Mouse (Mus musculus): ENCODE data around the gene Rtn1.
"Not testable (repeated sequence)": the region's sequence is repeated elsewhere in the genome, so short reads cannot be mapped to it uniquely, and the experiment has no call there.

Rtn1 gene

GRCm38 (mm10) chr12:72324210-72324871 is 84.5 kb downstream of the Rtn1 start:
- in situ Hi-C loops (cut with MboI, MseI) = no loop called here

DNA sequence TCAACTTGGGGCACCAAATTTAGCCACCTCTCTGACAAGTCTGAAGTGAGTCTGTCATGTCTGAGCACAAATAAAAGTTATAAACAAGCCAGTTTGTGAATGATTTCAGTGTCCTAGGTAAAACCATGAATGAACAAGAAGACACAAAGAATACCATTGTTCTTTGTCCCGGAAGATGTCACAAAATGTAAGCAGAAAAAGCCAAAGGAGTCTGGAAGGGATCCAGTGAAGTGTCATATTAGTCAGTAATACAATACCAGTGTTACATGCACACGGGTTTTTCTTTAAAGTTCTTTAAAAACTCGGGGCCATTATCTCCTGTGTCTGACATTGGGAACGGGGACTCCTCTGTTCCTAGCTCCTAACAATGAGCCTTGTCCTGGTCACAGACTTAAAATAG is 85.1 kb downstream of the Rtn1 start:
- in situ Hi-C loops (cut with MboI, MseI) = no loop called here

GRCm38 (mm10) chr12:72315732-72316465 is 93.0 kb downstream of the Rtn1 start:
- in situ Hi-C loops (cut with MboI, MseI) = no loop called here

GRCm38 (mm10) chr12:72310818-72311217 is 98.0 kb downstream of the Rtn1 start:
- in situ Hi-C loops (cut with MboI, MseI) = no loop called here

GRCm38 (mm10) chr12:72308506-72308905 is 100.3 kb downstream of the Rtn1 start:
- in situ Hi-C loops (cut with MboI, MseI) = no loop called here

GRCm38 (mm10) chr12:72306281-72306680 is 102.6 kb downstream of the Rtn1 start:
- in situ Hi-C loops (cut with MboI, MseI) = no loop called here

DNA sequence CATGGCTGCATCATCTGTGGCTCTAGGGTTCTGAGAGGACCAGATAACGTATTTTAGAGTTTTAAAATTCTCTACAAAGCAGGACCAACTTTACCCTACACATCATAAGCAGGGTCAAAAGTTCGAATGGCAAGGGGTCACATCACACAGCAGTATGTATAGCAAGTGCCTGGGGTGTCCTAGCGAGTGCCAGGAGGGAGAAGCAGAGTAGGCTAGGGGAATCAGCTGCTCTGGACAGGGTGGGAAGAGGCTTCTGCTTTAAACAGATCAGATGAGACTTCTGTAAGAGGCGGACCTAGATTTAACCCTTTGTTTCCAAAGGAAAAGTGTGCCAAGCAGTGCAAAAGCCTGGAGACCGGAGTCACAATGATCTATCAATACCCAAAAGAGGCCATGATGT is 103.4 kb downstream of the Rtn1 start:
- in situ Hi-C loops (cut with MboI, MseI) = no loop called here

DNA sequence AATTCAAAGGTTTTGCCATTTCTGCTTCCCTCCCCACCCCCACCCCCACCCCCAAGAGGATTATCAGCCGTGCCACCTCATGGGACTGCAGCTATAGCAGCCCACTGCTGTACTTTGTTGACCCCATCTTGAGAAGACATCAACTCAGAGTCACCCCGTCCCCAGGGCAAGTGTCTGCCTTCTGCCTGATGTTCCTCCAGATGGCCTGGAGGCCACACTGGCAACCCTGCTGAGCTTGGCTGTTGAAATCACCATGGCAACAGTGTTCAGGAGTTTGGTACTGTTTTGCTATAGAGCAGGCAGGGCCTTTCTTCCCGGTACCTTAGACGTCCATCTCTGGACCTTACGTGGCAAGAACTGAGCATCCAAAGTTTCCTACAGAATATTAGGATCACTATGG is 103.9 kb downstream of the Rtn1 start:
- in situ Hi-C loops (cut with MboI, MseI) = no loop called here

DNA sequence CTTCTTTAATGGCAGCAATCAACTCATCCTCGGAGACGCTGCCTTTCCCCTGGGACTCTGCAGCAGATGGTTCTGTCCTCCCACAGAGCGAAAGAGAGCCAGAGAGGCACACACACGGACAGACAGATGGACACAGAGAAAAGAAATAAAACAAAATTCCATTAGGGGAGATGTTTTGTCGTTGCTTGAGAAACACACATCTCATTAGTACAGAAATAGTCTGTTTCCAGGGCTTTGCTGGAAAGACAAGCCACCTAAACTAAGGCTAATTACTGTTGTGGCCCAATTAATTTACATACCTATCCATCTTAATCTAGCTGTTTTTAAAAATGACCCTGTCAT is 104.5 kb downstream of the Rtn1 start:
- in situ Hi-C loops (cut with MboI, MseI) = no loop called here

GRCm38 (mm10) chr12:72303624-72304346 is 105.1 kb downstream of the Rtn1 start:
- in situ Hi-C loops (cut with MboI, MseI) = no loop called here

DNA sequence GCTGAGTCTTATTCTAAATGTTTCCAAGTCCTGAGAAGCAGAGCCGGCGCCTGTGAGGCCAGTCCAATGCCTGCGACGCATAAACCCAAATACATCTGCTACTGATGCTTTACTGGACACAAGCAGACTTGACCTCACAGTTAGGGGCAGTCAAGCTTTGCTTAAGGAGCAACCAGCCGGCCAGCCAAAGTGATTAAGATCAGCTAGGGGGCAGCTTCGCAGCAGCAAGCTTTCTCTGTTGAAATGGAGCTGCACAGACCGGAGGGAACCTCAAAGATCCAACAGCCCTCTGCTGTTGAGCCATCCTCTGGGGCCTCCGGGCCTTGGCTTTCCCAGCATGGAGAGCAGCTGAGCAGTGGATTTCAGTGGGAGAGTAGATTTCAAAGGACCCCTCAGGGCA is 107.4 kb downstream of the Rtn1 start:
- in situ Hi-C loops (cut with MboI, MseI) = no loop called here

DNA sequence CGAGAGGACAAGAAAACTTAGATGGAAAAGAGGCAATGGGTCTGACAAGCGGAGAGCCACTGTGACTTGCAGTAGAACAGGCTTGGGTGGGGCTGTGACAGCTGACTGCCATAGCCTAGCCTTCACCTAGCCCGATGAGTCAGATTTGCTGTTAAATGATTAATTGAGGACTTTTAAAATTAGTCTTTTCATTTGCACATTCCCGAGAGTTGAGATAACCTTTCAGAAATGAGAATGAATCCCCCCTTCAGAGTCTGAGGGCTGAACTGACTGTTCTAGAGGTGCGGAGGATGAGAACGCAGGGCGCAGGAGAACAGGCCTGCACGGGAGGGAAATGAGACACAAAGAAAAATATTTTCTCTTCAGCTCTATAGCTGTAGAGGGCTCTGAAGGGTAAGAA is 107.9 kb downstream of the Rtn1 start:
- in situ Hi-C loops (cut with MboI, MseI) = no loop called here

DNA sequence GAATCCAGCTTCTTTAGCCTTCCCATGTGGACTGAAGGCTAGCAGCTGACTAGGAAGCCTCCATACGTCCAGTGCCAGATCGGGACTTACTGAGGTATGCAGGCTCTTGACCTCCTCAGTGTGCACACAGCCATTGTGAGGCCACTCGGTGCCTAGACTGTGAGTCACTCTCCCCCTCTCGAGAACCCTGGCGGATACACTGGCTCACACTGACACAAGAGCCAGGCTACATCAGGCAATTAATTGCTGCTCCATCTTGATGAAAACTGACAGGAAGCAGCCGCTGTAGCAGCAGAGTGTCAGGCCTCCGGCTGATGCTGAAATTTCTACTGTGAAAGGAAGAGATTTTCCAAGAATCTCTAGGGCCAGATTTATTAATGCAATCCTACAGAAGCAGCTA is 110.6 kb downstream of the Rtn1 start:
- in situ Hi-C loops (cut with MboI, MseI) = no loop called here

- in situ Hi-C loops (cut with MboI, MseI) = no loop called here
Observed at GRCm38 (mm10) chr12:72296552-72296951, 112.3 kb downstream of the Rtn1 start.

DNA sequence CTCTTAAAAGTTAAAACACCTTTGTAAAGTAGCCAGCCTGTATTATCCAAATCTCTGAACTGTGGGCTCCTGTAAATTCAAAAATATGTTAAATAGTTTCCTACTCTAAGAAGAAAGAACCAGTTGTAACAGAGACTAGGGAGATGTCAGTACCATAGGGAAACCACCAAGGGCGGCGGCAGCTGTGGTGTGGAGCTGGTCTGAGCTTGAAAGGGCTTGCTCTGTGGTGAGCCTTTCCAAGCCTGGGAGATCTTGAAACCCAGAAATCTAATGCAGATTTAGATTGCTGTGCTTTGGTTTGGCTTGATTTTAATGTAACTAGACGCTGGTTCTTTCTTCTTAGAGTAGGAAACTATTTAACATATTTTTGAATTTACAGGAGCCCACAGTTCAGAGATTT is 115.7 kb downstream of the Rtn1 start:
- in situ Hi-C loops (cut with MboI, MseI) = not testable (repeated sequence)

GRCm38 (mm10) chr12:72292566-72292965 is 116.3 kb downstream of the Rtn1 start:
- in situ Hi-C loops (cut with MboI, MseI) = no loop called here

- in situ Hi-C loops (cut with MboI, MseI) = no loop called here
Observed at GRCm38 (mm10) chr12:72291266-72291665, 117.6 kb downstream of the Rtn1 start.

GRCm38 (mm10) chr12:72288215-72288614 is 120.6 kb downstream of the Rtn1 start:
- in situ Hi-C loops (cut with MboI, MseI) = no loop called here

GRCm38 (mm10) chr12:72287332-72288004 is 121.4 kb downstream of the Rtn1 start:
- in situ Hi-C loops (cut with MboI, MseI) = no loop called here

GRCm38 (mm10) chr12:72285366-72286345 is 123.2 kb downstream of the Rtn1 start:
- in situ Hi-C loops (cut with MboI, MseI) = no loop called here

GRCm38 (mm10) chr12:72284576-72284975 is 124.3 kb downstream of the Rtn1 start:
- in situ Hi-C loops (cut with MboI, MseI) = no loop called here

Measured in regulatory T cell (primary cell).